ENCODE assay signal across 8 mouse cellular contexts in genomic region chr3:127161085-127161837, GRCm38 (mm10).
A peak's percentile ranks its signal among the peaks of the same experiment; 100 is the strongest.
DNase-seq lines count a peak whose midpoint lies in the region; ATAC-seq and TF ChIP-seq lines count a peak whose summit lies in the region.

No protein-coding gene starts in this region.

- CTCF ChIA-PET in Patski (lab: Charles Lee): interaction anchor here (1.5 to 2.3 kb wide), 2 partner anchors 11 to 38 kb away, joined by 3 to 7 read pairs; no protein-coding TSS in a partner anchor

- ATAC-seq in Patski: peak; percentile 58
- peak; percentile 29; the same call in 1 of the 2 replicates for ATAC-seq in midbrain, embryonic 11.5 days (ENCODE audit: low FRiP score)

- H3K9ac ChIP-seq in midbrain, embryonic 11.5 days (ENCODE audit: low read length): peak overlapping the region; percentile 59

- TF ChIP-seq CTCF in Patski (IDR thresholded peaks at IDR 0.05): no peak

- no peaks in the 10 kb centered on the region for H3K36me3 ChIP-seq in heart, embryonic 10.5 days
- H3K36me3 ChIP-seq in midbrain, embryonic 11.5 days (ENCODE audit: control insufficient read depth, insufficient read depth, low read length): no peaks in the 10 kb centered on the region

- in situ Hi-C loops in Patski (cut with MboI; ENCODE audit: low pct_unique_long_range_greater_than_20kb): no loop called here

- peak overlapping the region; percentile 79 for H3K4me3 ChIP-seq in heart, embryonic 10.5 days
- H3K4me3 ChIP-seq in midbrain, embryonic 11.5 days (ENCODE audit: low read depth, low read length): peak overlapping the region; percentile 59

- no peak for DNase-seq in heart, embryonic 10.5 days (ENCODE audit: low spot score)
- DNase-seq in heart, adult 9 months (ENCODE audit: low spot score in 2 of 2): no peak
- no peak for DNase-seq in Patski (ENCODE audit: low read depth, low spot score)
- DNase-seq in forelimb bud, embryonic 11.5 days (ENCODE audit: low read depth, low spot score): peak; percentile 21
- DNase-seq in midbrain, embryonic 11.5 days (ENCODE audit: low spot score, missing footprints): peak; percentile 87
- DNase-seq in ovary, postnatal 36 days (ENCODE audit: low spot score): no peak
- DNase-seq in urinary bladder, postnatal 36 days (ENCODE audit: low spot score in 2 of 2): no peak
- no peak for DNase-seq in kidney, adult 8-10 months

- POLR2A ChIA-PET in Patski (lab: Charles Lee): no interaction called here

- WGBS in heart, embryonic 10.5 days: 5% methylated on average over 23 of the region's 23 CpGs
- WGBS in midbrain, embryonic 11.5 days: 5% methylated on average over 23 of the region's 23 CpGs

- H3K27ac ChIP-seq in heart, embryonic 10.5 days: no peak overlapping the region
- no peak overlapping the region for H3K27ac ChIP-seq in midbrain, embryonic 11.5 days (ENCODE audit: low read depth, low read length)

- H3K4me2 ChIP-seq in midbrain, embryonic 11.5 days: peak overlapping the region; percentile 100

- H3K9me3 ChIP-seq in heart, embryonic 10.5 days: no peaks in the 10 kb centered on the region
- H3K9me3 ChIP-seq in midbrain, embryonic 11.5 days (ENCODE audit: control insufficient read depth, low read length): no peaks in the 10 kb centered on the region

- peaks cover 29% of the 10 kb centered on the region for H3K27me3 ChIP-seq in heart, embryonic 10.5 days (ENCODE audit: insufficient read depth, poor library complexity, severe bottlenecking)
- H3K27me3 ChIP-seq in Patski: no peaks in the 10 kb centered on the region
- H3K27me3 ChIP-seq in midbrain, embryonic 11.5 days (ENCODE audit: control insufficient read depth, insufficient read depth, low read length): peaks cover 9% of the 10 kb centered on the region

- H3K4me1 ChIP-seq in heart, embryonic 10.5 days: 0 out of 2 replicates have a peak, but pooled peaks cover 3% of the 10 kb centered on the region
- peaks cover 11% of the 10 kb centered on the region for H3K4me1 ChIP-seq in midbrain, embryonic 11.5 days (ENCODE audit: control insufficient read depth, insufficient read depth, low read length)

Comparison
In these comparisons a context has a peak if more than half of its experiments do, and no peak if none do; other contexts are left out.
1. DNase-seq: peak in forelimb bud, embryonic 11.5 days (single experiment) and midbrain, embryonic 11.5 days (single experiment); none in heart, embryonic 10.5 days (single experiment), heart, adult 9 months (0 of 2), Patski (single experiment), ovary, postnatal 36 days (single experiment), urinary bladder, postnatal 36 days (0 of 2) and kidney, adult 8-10 months (0 of 2).